Mouse (Mus musculus) kidney, adult 2 months (tissue): Measurements from ENCODE around the gene Phlpp1.
A peak's percentile ranks its signal among the peaks of the same experiment; 100 is the strongest.

Experiments
- CTCF ChIP-seq: fragments of 200-500 bp; conservative IDR thresholded peaks from 2 replicates; pipeline ENCODE4 v1.5.1; 2011; ENCODE audit warnings: low read depth, mild to moderate bottlenecking, control low read depth, low read length, moderate library complexity, mixed read lengths; ENCODE audit not compliant: insufficient read depth, insufficient read length
- POLR2A ChIP-seq: fragments of 200-500 bp; IDR thresholded peaks from one replicate; pipeline ENCODE4 v1.6.1; 2011; ENCODE audit warnings: low read depth, low read length, control low read depth

- TF ChIP-seq POLR2A (no peak), CTCF (peak; percentile 73)
Measured at GRCm38 (mm10) chr1:106389673-106390072, 218.1 kb downstream of the Phlpp1 start.
